Mouse (Mus musculus): ENCODE data around the gene Gpc1. TPM values are rescaled to one million over a fixed set of nuclear protein-coding genes. Genes with fewer than 3 reads are reported as not detected.
A peak's percentile ranks its signal among the peaks of the same experiment; 100 is the strongest.

Gpc1 gene
- polyA plus RNA-seq, 1 experiment from 2014 or later, result 61.3 TPM

- no peak overlapping the region for H3K27ac ChIP-seq
- no peak overlapping the region for H3K4me2 ChIP-seq
- no peaks in the 10 kb centered on the region for H3K9me3 ChIP-seq (replicated peaks)
- H3K9ac ChIP-seq, result no peak overlapping the region
- H3K36me3 ChIP-seq, result no peaks in the 10 kb centered on the region
- ATAC-seq (replicated peaks; ENCODE audit: insufficient number of reproducible peaks, insufficient read depth, low FRiP score, low read depth), result no peak
- 68% methylated on average over 4 of the region's 4 CpGs for WGBS
- no peaks in the 10 kb centered on the region for H3K4me1 ChIP-seq (replicated peaks)
- H3K27me3 ChIP-seq, result no peaks in the 10 kb centered on the region
- H3K4me3 ChIP-seq, result no peak overlapping the region
Observed at GRCm38 (mm10) chr1:92803376-92803775, 28.1 kb upstream of the Gpc1 start.

DNA sequence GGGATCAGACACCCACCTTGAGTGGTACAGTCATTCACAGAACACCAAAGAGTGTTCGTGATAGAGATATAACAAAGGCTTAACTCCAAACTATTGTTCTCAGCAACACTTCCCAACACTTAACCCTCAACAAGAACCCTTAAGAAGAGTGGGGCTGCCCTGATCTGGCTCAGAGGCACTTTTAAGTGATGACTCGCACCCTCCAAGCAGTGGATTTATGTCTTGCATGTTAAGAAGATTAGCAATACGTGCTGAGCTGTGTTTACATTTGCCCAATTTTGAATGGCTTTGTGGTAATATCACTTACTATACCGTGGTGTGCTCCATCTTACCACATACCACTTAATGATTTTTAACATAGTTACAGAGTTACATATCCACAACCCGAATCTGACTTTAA lies 26.3 kb upstream of the Gpc1 start:
- H3K27ac ChIP-seq, result no peak overlapping the region
- no peak for ATAC-seq (replicated peaks; ENCODE audit: insufficient number of reproducible peaks, insufficient read depth, low FRiP score, low read depth)
- H3K27me3 ChIP-seq, result no peaks in the 10 kb centered on the region
- H3K4me3 ChIP-seq, result no peak overlapping the region
- H3K4me2 ChIP-seq, result no peak overlapping the region
- no peak overlapping the region for H3K9ac ChIP-seq
- H3K36me3 ChIP-seq, result no peaks in the 10 kb centered on the region
- WGBS, result 64% methylated on average over 5 of the region's 5 CpGs
- H3K9me3 ChIP-seq (replicated peaks), result no peaks in the 10 kb centered on the region
- H3K4me1 ChIP-seq (replicated peaks), result no peaks in the 10 kb centered on the region

- H3K27ac ChIP-seq, result no peak overlapping the region
- no peak for ATAC-seq (replicated peaks; ENCODE audit: insufficient number of reproducible peaks, insufficient read depth, low FRiP score, low read depth)
- no peaks in the 10 kb centered on the region for H3K4me1 ChIP-seq (replicated peaks)
- no peaks in the 10 kb centered on the region for H3K27me3 ChIP-seq
- no peak overlapping the region for H3K4me3 ChIP-seq
- no peaks in the 10 kb centered on the region for H3K9me3 ChIP-seq (replicated peaks)
- H3K9ac ChIP-seq, result no peak overlapping the region
- no peak overlapping the region for H3K4me2 ChIP-seq
- H3K36me3 ChIP-seq, result no peaks in the 10 kb centered on the region
- WGBS, result 61% methylated on average over 2 of the region's 2 CpGs
Observed at GRCm38 (mm10) chr1:92805836-92806235, 25.6 kb upstream of the Gpc1 start.

DNA sequence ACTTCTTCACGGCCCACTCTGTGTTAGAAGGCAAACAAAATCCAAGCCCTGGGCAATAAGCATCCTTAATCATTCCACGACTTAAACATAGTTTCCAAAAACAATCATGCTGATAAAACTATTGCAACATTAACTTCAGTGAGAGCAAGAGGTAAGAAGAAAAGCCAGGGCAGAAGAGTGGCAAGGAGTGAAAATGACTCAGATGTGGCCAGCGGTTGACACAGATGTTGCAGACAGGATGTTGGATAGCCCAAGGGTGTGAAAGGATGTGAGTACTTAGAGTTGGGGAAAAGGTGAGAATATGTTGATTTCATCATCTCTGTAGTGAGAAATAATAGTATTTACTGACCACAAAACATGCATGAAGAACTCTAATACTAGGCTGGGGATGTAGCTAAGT lies 24.7 kb upstream of the Gpc1 start:
- no peak overlapping the region for H3K9ac ChIP-seq
- H3K27me3 ChIP-seq, result no peaks in the 10 kb centered on the region
- H3K4me3 ChIP-seq, result no peak overlapping the region
- 67% methylated on average over 3 of the region's 3 CpGs for WGBS
- H3K27ac ChIP-seq, result no peak overlapping the region
- H3K9me3 ChIP-seq (replicated peaks), result no peaks in the 10 kb centered on the region
- H3K4me1 ChIP-seq (replicated peaks), result no peaks in the 10 kb centered on the region
- H3K4me2 ChIP-seq, result no peak overlapping the region
- no peak for ATAC-seq (replicated peaks; ENCODE audit: insufficient number of reproducible peaks, insufficient read depth, low FRiP score, low read depth)
- no peaks in the 10 kb centered on the region for H3K36me3 ChIP-seq

- Histone ChIP-seq H3K9me3 (replicated peaks) (no peaks in the 10 kb centered on the region), H3K27ac (no peak overlapping the region), H3K4me3 (no peak overlapping the region), H3K36me3 (no peaks in the 10 kb centered on the region), H3K4me1 (replicated peaks) (no peaks in the 10 kb centered on the region), H3K27me3 (no peaks in the 10 kb centered on the region), H3K4me2 (no peak overlapping the region), H3K9ac (no peak overlapping the region)
- no peak for ATAC-seq (replicated peaks; ENCODE audit: insufficient number of reproducible peaks, insufficient read depth, low FRiP score, low read depth)
- 77% methylated on average over 4 of the region's 4 CpGs for WGBS
Observed at GRCm38 (mm10) chr1:92809621-92810020, 21.8 kb upstream of the Gpc1 start.

- no peak overlapping the region for H3K4me2 ChIP-seq
- no peak overlapping the region for H3K4me3 ChIP-seq
- H3K27ac ChIP-seq, result no peak overlapping the region
- H3K9ac ChIP-seq, result no peak overlapping the region
- H3K9me3 ChIP-seq (replicated peaks), result no peaks in the 10 kb centered on the region
- WGBS, result 66% methylated on average over 5 of the region's 5 CpGs
- H3K4me1 ChIP-seq (replicated peaks), result no peaks in the 10 kb centered on the region
- no peaks in the 10 kb centered on the region for H3K36me3 ChIP-seq
- no peak for ATAC-seq (replicated peaks; ENCODE audit: insufficient number of reproducible peaks, insufficient read depth, low FRiP score, low read depth)
- H3K27me3 ChIP-seq, result 0 out of 2 replicates have a peak, but pooled peaks cover 3% of the 10 kb centered on the region
Observed at GRCm38 (mm10) chr1:92814319-92814718, 17.1 kb upstream of the Gpc1 start.

DNA sequence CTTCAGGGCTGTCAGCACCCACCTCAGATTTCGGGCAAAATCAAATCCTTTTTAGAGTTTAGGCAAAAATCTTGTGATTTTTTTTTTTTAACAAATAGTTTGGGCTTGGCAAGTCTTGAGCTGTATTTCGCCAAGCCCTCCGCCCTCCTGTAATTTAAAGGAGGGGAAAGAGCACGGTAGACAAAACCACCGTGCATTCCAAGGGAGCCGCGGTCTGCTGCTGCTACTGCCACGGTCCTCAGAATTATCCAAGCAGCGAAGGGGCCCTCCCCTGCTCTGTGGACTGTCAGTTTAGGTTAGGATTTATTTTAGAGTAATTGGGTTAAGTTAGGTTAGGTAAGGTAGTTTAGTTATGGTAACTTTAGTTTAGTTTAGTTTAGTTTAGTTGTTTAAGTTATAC lies 16.3 kb upstream of the Gpc1 start:
- Histone ChIP-seq H3K9me3 (replicated peaks) (no peaks in the 10 kb centered on the region), H3K4me2 (no peak overlapping the region), H3K27me3 (0 out of 2 replicates have a peak, but pooled peaks cover 3% of the 10 kb centered on the region), H3K9ac (no peak overlapping the region), H3K36me3 (no peaks in the 10 kb centered on the region), H3K4me3 (no peak overlapping the region), H3K27ac (no peak overlapping the region), H3K4me1 (replicated peaks) (no peaks in the 10 kb centered on the region)
- WGBS, result 68% methylated on average over 9 of the region's 9 CpGs
- no peak for ATAC-seq (replicated peaks; ENCODE audit: insufficient number of reproducible peaks, insufficient read depth, low FRiP score, low read depth)

DNA sequence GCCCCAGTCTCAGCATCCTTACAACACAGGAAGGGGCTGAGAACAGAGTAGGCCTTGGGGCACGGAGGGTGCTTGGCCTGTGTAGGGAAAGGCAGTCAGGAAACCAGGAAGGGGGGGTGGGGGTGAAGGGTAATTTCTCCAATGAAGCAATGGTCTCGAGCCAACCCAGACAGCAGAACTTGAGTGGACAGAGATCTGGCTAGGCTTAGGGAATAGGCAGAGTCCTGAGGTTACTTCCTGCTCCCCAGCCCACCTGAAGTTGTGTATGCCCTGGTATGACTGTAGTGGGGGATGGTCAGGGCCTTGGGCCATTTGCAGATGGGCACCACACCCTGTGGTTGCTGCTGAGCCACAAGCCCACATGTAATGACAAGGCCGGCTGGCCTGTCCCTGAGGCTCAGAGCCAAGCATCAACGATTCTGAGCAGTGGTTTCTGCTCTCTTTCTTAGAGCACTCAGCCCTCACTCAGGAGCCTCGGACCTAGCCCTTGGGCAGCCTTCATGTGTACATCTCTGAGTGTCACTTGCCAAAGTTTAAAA lies 15.6 kb upstream of the Gpc1 start:
- no peak for ATAC-seq (replicated peaks; ENCODE audit: insufficient number of reproducible peaks, insufficient read depth, low FRiP score, low read depth)
- no peak overlapping the region for H3K9ac ChIP-seq
- H3K36me3 ChIP-seq, result no peaks in the 10 kb centered on the region
- H3K9me3 ChIP-seq (replicated peaks), result no peaks in the 10 kb centered on the region
- WGBS, result 73% methylated on average over 5 of the region's 5 CpGs
- no peaks in the 10 kb centered on the region for H3K4me1 ChIP-seq (replicated peaks)
- no peak overlapping the region for H3K27ac ChIP-seq
- H3K4me2 ChIP-seq, result no peak overlapping the region
- H3K27me3 ChIP-seq, result 0 out of 2 replicates have a peak, but pooled peaks cover 3% of the 10 kb centered on the region
- H3K4me3 ChIP-seq, result no peak overlapping the region

DNA sequence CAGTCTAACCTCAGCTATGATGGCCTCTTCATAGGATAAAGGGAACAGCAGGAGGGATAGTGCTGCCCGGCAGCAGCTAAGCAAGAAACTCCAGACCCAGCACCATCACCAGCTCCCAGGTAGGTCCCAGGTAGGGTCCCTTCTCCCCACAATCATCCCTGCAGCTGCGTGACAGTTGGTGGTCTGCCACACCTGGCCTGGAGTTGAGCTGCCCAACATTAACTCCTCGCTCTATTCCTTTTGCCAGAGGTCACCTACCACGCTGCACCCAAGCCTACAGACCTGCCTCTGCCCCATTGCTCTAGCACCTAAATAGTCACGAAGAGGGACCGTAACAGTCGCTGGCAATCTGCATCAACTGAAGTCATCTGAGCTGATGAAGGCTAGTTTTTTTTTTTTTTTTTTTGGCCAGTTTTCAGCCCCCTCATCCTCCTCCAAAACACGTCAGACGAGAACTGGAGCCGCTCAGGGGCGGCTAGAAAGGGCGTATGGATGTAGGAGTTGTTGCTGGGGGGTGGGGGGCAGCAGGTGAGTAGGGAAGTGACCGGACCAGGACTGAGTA lies 738 bp upstream of the Gpc1 start:
- 8% methylated on average over 13 of the region's 13 CpGs for WGBS
- H3K9ac ChIP-seq, result peak overlapping the region; percentile 96; the same call in 1 of the 2 replicates
- ATAC-seq (replicated peaks; ENCODE audit: insufficient number of reproducible peaks, insufficient read depth, low FRiP score, low read depth), result no peak
- H3K4me3 ChIP-seq, result peak overlapping the region; percentile 83
- peaks cover 44% of the 10 kb centered on the region for H3K4me1 ChIP-seq (replicated peaks)
- no peaks in the 10 kb centered on the region for H3K9me3 ChIP-seq (replicated peaks)
- peaks cover 73% of the 10 kb centered on the region for H3K27me3 ChIP-seq
- no peaks in the 10 kb centered on the region for H3K36me3 ChIP-seq
- H3K4me2 ChIP-seq, result peak overlapping the region; percentile 95
- peak overlapping the region; percentile 95; the same call in 1 of the 2 replicates for H3K27ac ChIP-seq

DNA sequence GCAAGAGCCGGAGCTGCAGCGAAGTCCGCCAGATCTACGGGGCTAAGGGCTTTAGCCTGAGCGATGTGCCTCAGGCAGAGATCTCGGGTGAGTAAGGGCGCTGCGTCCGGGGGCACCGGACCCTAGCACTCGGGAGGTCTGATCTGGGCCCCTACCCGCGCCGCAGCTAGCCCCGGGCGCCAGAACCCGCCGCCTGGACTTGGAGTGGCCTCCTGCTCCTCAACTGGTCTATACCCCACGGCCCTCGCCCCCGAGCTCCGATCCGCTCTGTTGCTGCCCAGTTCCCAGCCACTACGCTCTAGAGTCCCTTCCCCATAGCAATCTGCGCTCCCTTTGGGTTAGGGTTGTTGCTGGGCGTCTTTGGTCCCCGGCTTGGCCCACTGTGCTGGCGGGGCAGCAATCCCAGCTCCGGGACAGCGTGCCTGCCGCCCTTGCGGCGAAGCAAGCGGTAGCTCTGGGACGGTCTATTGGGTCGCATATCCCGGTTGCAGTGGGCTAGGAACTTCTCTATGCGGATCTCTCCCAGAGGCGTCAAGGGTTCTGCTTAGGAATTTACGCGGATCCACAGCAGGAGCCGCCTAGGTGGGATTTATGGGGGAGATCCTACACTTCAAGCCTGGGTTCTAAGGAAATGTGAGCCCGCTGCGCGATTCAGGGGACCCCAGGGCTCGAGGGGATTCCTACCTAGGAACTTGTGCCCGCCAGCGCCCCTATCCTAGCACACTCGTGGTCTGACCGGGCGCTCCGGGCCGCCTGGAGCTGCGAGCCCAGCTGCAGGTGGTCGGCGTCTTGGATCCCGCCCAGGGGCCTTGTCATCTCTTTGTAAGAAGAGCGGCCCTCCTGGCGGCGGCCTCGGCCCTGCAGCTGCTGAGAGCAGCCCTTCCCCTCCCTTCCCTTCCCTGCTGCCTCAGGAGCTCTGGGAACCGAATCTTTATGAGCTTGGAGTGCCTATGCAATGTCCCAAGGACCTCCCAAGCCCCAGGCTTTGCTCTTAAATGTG lies 866 bp downstream of the Gpc1 start:
- ATAC-seq (replicated peaks; ENCODE audit: insufficient number of reproducible peaks, insufficient read depth, low FRiP score, low read depth), result peak; percentile 37
- H3K4me3 ChIP-seq, result peak overlapping the region; percentile 83
- 1% methylated on average over 62 of the region's 62 CpGs for WGBS
- peaks cover 58% of the 10 kb centered on the region for H3K27me3 ChIP-seq
- no peaks in the 10 kb centered on the region for H3K36me3 ChIP-seq
- H3K4me2 ChIP-seq, result peak overlapping the region; percentile 95
- no peaks in the 10 kb centered on the region for H3K9me3 ChIP-seq (replicated peaks)
- peaks cover 45% of the 10 kb centered on the region for H3K4me1 ChIP-seq (replicated peaks)
- H3K27ac ChIP-seq, result peak overlapping the region; percentile 95
- H3K9ac ChIP-seq, result peak overlapping the region; percentile 96

DNA sequence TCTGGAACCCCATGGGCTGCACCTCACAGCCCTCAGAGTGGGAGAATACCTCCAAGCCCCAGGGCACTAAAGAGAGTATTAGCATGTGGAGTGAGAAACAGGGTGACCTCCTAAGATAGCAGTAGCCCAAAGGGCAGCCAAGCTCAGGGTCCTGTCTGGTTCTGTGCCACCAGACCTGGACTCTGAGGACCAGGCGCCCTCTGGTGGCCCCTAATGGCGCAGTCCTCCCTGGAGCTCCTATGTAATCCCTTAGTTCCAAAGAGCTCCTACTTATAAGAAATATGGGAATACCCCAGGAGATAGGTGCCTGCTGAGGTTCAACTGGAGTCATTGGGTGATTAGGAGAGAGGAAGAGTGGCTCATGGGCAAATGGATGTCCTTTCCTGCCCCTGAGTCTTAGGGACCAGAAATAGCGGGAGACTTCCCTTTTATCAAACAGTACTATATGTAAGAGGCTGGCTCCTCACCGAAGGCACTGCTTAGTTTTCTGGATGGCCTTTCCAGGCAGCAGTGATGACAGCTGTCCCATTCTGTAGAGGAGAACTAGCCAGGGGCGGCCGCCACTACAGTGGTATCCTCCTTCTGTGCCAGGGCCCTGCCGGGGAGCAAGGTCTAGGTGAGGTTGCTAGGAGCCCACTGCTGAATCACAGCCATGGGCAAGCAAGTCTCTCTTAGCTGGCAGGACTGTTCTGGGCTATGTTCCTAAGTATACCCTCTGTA lies 2.7 kb downstream of the Gpc1 start:
- peak overlapping the region; percentile 95 for H3K4me2 ChIP-seq
- H3K9ac ChIP-seq, result no peak overlapping the region
- no peak overlapping the region for H3K27ac ChIP-seq
- H3K9me3 ChIP-seq (replicated peaks), result no peaks in the 10 kb centered on the region
- peaks cover 60% of the 10 kb centered on the region for H3K4me1 ChIP-seq (replicated peaks)
- no peak overlapping the region for H3K4me3 ChIP-seq
- H3K36me3 ChIP-seq, result no peaks in the 10 kb centered on the region
- 0 out of 2 replicates have a peak, but pooled peaks have one; percentile 12 for ATAC-seq (replicated peaks; ENCODE audit: insufficient number of reproducible peaks, insufficient read depth, low FRiP score, low read depth)
- WGBS, result 58% methylated on average over 7 of the region's 7 CpGs
- peaks cover 42% of the 10 kb centered on the region for H3K27me3 ChIP-seq
